Mouse (Mus musculus): ENCODE measurements around the gene Tspan5. TPM values are rescaled to one million over a fixed set of nuclear protein-coding genes. Genes with fewer than 3 reads are reported as not detected.
A peak's percentile ranks its signal among the peaks of the same experiment; 100 is the strongest.

The Tspan5 gene
- polyA plus RNA-seq, 1 experiment from 2014 or later, result 33.0 TPM

GRCm38 (mm10) chr3:138893520-138893919, 151.5 kb downstream of the Tspan5 start:
- H3K27ac ChIP-seq, result 0 out of 2 replicates have a peak overlapping the region, but pooled peaks have one; percentile 7
- no peak overlapping the region for H3K9ac ChIP-seq
- ATAC-seq (ENCODE audit: insufficient number of reproducible peaks, insufficient read depth, low FRiP score, low TSS enrichment), result no peak
- no peak overlapping the region for H3K4me2 ChIP-seq (replicated peaks)
- H3K9me3 ChIP-seq, result no peaks in the 10 kb centered on the region
- H3K4me1 ChIP-seq, result peaks cover 5% of the 10 kb centered on the region; the same call in 1 of the 2 replicates
- H3K36me3 ChIP-seq, result peaks cover 6% of the 10 kb centered on the region
- no peak overlapping the region for H3K4me3 ChIP-seq
- WGBS, result 54% methylated on average over 5 of the region's 5 CpGs
- H3K27me3 ChIP-seq, result no peaks in the 10 kb centered on the region

GRCm38 (mm10) chr3:138897500-138897899, 155.5 kb downstream of the Tspan5 start:
- H3K27me3 ChIP-seq, result no peaks in the 10 kb centered on the region
- H3K9ac ChIP-seq, result no peak overlapping the region; the same call in 1 of the 2 replicates
- peaks cover 11% of the 10 kb centered on the region for H3K36me3 ChIP-seq
- no peak overlapping the region for H3K4me3 ChIP-seq
- H3K9me3 ChIP-seq, result no peaks in the 10 kb centered on the region
- 85% methylated on average over 11 of the region's 11 CpGs for WGBS
- H3K4me2 ChIP-seq (replicated peaks), result no peak overlapping the region
- ATAC-seq (ENCODE audit: insufficient number of reproducible peaks, insufficient read depth, low FRiP score, low TSS enrichment), result no peak
- H3K27ac ChIP-seq, result no peak overlapping the region
- 0 out of 2 replicates have a peak, but pooled peaks cover 3% of the 10 kb centered on the region for H3K4me1 ChIP-seq

GRCm38 (mm10) chr3:138898055-138898454, 156.1 kb downstream of the Tspan5 start:
- no peak overlapping the region for H3K4me2 ChIP-seq (replicated peaks)
- no peak overlapping the region for H3K27ac ChIP-seq
- peaks cover 11% of the 10 kb centered on the region for H3K36me3 ChIP-seq
- WGBS, result 94% methylated on average over 8 of the region's 8 CpGs
- no peaks in the 10 kb centered on the region for H3K27me3 ChIP-seq
- ATAC-seq (ENCODE audit: insufficient number of reproducible peaks, insufficient read depth, low FRiP score, low TSS enrichment), result no peak
- H3K9me3 ChIP-seq, result no peaks in the 10 kb centered on the region
- 0 out of 2 replicates have a peak, but pooled peaks cover 3% of the 10 kb centered on the region for H3K4me1 ChIP-seq
- H3K9ac ChIP-seq, result no peak overlapping the region
- H3K4me3 ChIP-seq, result no peak overlapping the region

GRCm38 (mm10) chr3:138900571-138901141, 158.7 kb downstream of the Tspan5 start:
- Histone ChIP-seq H3K36me3 (peaks cover 11% of the 10 kb centered on the region), H3K27ac (no peak overlapping the region), H3K27me3 (no peaks in the 10 kb centered on the region), H3K4me1 (peaks cover 6% of the 10 kb centered on the region), H3K4me3 (no peak overlapping the region), H3K9me3 (no peaks in the 10 kb centered on the region), H3K9ac (no peak overlapping the region), H3K4me2 (replicated peaks) (no peak overlapping the region)
- no peak for ATAC-seq (ENCODE audit: insufficient number of reproducible peaks, insufficient read depth, low FRiP score, low TSS enrichment)
- 87% methylated on average over 9 of the region's 9 CpGs for WGBS

- Histone ChIP-seq H3K9me3 (no peaks in the 10 kb centered on the region), H3K36me3 (no peaks in the 10 kb centered on the region), H3K9ac (no peak overlapping the region), H3K4me2 (replicated peaks) (no peak overlapping the region), H3K27me3 (no peaks in the 10 kb centered on the region), H3K4me3 (no peak overlapping the region), H3K27ac (0 out of 2 replicates have a peak overlapping the region, but pooled peaks have one; percentile 54), H3K4me1 (peaks cover 12% of the 10 kb centered on the region)
- WGBS, result 22% methylated on average over 7 of the region's 7 CpGs
- no peak for ATAC-seq (ENCODE audit: insufficient number of reproducible peaks, insufficient read depth, low FRiP score, low TSS enrichment)
Measured at GRCm38 (mm10) chr3:138905678-138906077, 163.7 kb downstream of the Tspan5 start.

- peak; percentile 42 for ATAC-seq (ENCODE audit: insufficient number of reproducible peaks, insufficient read depth, low FRiP score, low TSS enrichment)
- no peaks in the 10 kb centered on the region for H3K9me3 ChIP-seq
- H3K4me2 ChIP-seq (replicated peaks), result no peak overlapping the region
- 25% methylated on average over 17 of the region's 17 CpGs for WGBS
- no peak overlapping the region for H3K4me3 ChIP-seq
- no peaks in the 10 kb centered on the region for H3K36me3 ChIP-seq
- H3K27me3 ChIP-seq, result no peaks in the 10 kb centered on the region
- H3K9ac ChIP-seq, result no peak overlapping the region
- no peak overlapping the region for H3K27ac ChIP-seq
- H3K4me1 ChIP-seq, result peaks cover 9% of the 10 kb centered on the region
Measured at GRCm38 (mm10) chr3:138906112-138906880, 164.3 kb downstream of the Tspan5 start.

- ATAC-seq (ENCODE audit: insufficient number of reproducible peaks, insufficient read depth, low FRiP score, low TSS enrichment), result no peak
- Histone ChIP-seq H3K9ac (no peak overlapping the region), H3K36me3 (no peaks in the 10 kb centered on the region), H3K4me3 (no peak overlapping the region), H3K4me1 (peaks cover 9% of the 10 kb centered on the region), H3K27ac (no peak overlapping the region), H3K27me3 (no peaks in the 10 kb centered on the region), H3K9me3 (no peaks in the 10 kb centered on the region), H3K4me2 (replicated peaks) (no peak overlapping the region)
- WGBS, result 79% methylated on average over 2 of the region's 2 CpGs
Measured at GRCm38 (mm10) chr3:138909313-138909712, 167.3 kb downstream of the Tspan5 start.

GRCm38 (mm10) chr3:138912504-138912903, 170.5 kb downstream of the Tspan5 start:
- 91% methylated on average over 8 of the region's 8 CpGs for WGBS
- Histone ChIP-seq H3K4me1 (no peaks in the 10 kb centered on the region), H3K9ac (no peak overlapping the region), H3K4me2 (replicated peaks) (no peak overlapping the region), H3K9me3 (no peaks in the 10 kb centered on the region), H3K4me3 (no peak overlapping the region), H3K27ac (no peak overlapping the region), H3K36me3 (no peaks in the 10 kb centered on the region), H3K27me3 (no peaks in the 10 kb centered on the region)
- no peak for ATAC-seq (ENCODE audit: insufficient number of reproducible peaks, insufficient read depth, low FRiP score, low TSS enrichment)

GRCm38 (mm10) chr3:138914626-138915288, 172.8 kb downstream of the Tspan5 start:
- Histone ChIP-seq H3K4me3 (no peak overlapping the region), H3K27me3 (no peaks in the 10 kb centered on the region), H3K4me2 (replicated peaks) (no peak overlapping the region), H3K9me3 (no peaks in the 10 kb centered on the region), H3K9ac (no peak overlapping the region), H3K36me3 (no peaks in the 10 kb centered on the region), H3K4me1 (no peaks in the 10 kb centered on the region), H3K27ac (no peak overlapping the region)
- 59% methylated on average over 8 of the region's 8 CpGs for WGBS
- no peak for ATAC-seq (ENCODE audit: insufficient number of reproducible peaks, insufficient read depth, low FRiP score, low TSS enrichment)

- H3K36me3 ChIP-seq, result no peaks in the 10 kb centered on the region
- no peak overlapping the region for H3K4me3 ChIP-seq
- no peaks in the 10 kb centered on the region for H3K27me3 ChIP-seq
- H3K9me3 ChIP-seq, result no peaks in the 10 kb centered on the region
- 88% methylated on average over 4 of the region's 4 CpGs for WGBS
- H3K4me2 ChIP-seq (replicated peaks), result no peak overlapping the region
- no peak overlapping the region for H3K27ac ChIP-seq
- H3K9ac ChIP-seq, result no peak overlapping the region
- no peaks in the 10 kb centered on the region for H3K4me1 ChIP-seq
- no peak for ATAC-seq (ENCODE audit: insufficient number of reproducible peaks, insufficient read depth, low FRiP score, low TSS enrichment)
Measured at GRCm38 (mm10) chr3:138916591-138916990, 174.6 kb downstream of the Tspan5 start.

GRCm38 (mm10) chr3:138917016-138917415, 175.0 kb downstream of the Tspan5 start:
- H3K27me3 ChIP-seq, result no peaks in the 10 kb centered on the region
- no peak overlapping the region for H3K9ac ChIP-seq
- no peaks in the 10 kb centered on the region for H3K4me1 ChIP-seq
- H3K36me3 ChIP-seq, result no peaks in the 10 kb centered on the region
- H3K4me2 ChIP-seq (replicated peaks), result no peak overlapping the region
- no peak for ATAC-seq (ENCODE audit: insufficient number of reproducible peaks, insufficient read depth, low FRiP score, low TSS enrichment)
- H3K27ac ChIP-seq, result no peak overlapping the region
- no peaks in the 10 kb centered on the region for H3K9me3 ChIP-seq
- 83% methylated on average over 4 of the region's 4 CpGs for WGBS
- no peak overlapping the region for H3K4me3 ChIP-seq

- H3K4me1 ChIP-seq, result no peaks in the 10 kb centered on the region
- H3K4me2 ChIP-seq (replicated peaks), result no peak overlapping the region
- WGBS, result 87% methylated on average over 4 of the region's 4 CpGs
Measured at GRCm38 (mm10) chr3:138918241-138918640, 176.2 kb downstream of the Tspan5 start.

More at GRCm38 (mm10) chr3:138918241-138918640, 176.2 kb downstream of the Tspan5 start:
- H3K27me3 ChIP-seq, result no peaks in the 10 kb centered on the region
- ATAC-seq (ENCODE audit: insufficient number of reproducible peaks, insufficient read depth, low FRiP score, low TSS enrichment), result no peak
- H3K9me3 ChIP-seq, result no peaks in the 10 kb centered on the region
- no peak overlapping the region for H3K27ac ChIP-seq
- H3K36me3 ChIP-seq, result no peaks in the 10 kb centered on the region
- H3K9ac ChIP-seq, result no peak overlapping the region
- H3K4me3 ChIP-seq, result no peak overlapping the region

All from embryonic facial prominence, embryonic 12.5 days (tissue).